Mouse (Mus musculus): ENCODE data around the gene Ebpl.

- no peak for TF ChIP-seq GATA1 (IDR thresholded peaks at IDR 0.05; ENCODE audit: borderline replicate concordance, low read length)
- no peak for TF ChIP-seq FLI1 (IDR thresholded peaks at IDR 0.05; ENCODE audit: low read length)
Measured at GRCm38 (mm10) chr14:61322740-61323139, 37.5 kb downstream of the Ebpl start.

Measured in megakaryocyte, embryonic 14.5 days (primary cell).